Mouse (Mus musculus): ENCODE results near the gene Ppil3. TPM values are rescaled to one million over a fixed set of nuclear protein-coding genes. Genes with fewer than 3 reads are reported as not detected.

Ppil3 gene
- 56.1 and 59.9 TPM in 2 replicates for polyA plus RNA-seq (2011; ENCODE audit: insufficient read depth, insufficient read length, low read depth, missing spikeins)

- Histone ChIP-seq H3K4me3 (ENCODE audit: low read depth, low read length) (peak within 1 kb of the TSS; percentile 95), H3K9me3 (replicated peaks; ENCODE audit: control insufficient read depth, insufficient read depth, low read length, poor library complexity, severe bottlenecking) (no peaks in the 10 kb centered on the region), H3K9ac (ENCODE audit: low read depth, poor library complexity, severe bottlenecking) (peak within 1 kb of the TSS; percentile 66), H3K36me3 (ENCODE audit: control insufficient read depth, insufficient read depth, low read length, poor library complexity, severe bottlenecking) (peaks cover 7% of the 10 kb centered on the region), H3K27me3 (ENCODE audit: control insufficient read depth, insufficient read depth, low read length, poor library complexity, severe bottlenecking) (no peaks in the 10 kb centered on the region), H3K4me1 (ENCODE audit: control insufficient read depth, insufficient read depth, low read length) (no peaks in the 10 kb centered on the region), H3K27ac (ENCODE audit: insufficient read depth, low read length) (peak within 1 kb of the TSS; percentile 66; the same call in 1 of the 2 replicates)
- TF ChIP-seq CTCF (IDR thresholded peaks at IDR 0.05; ENCODE audit: low read depth, low read length), result no peak
- no peak for TF ChIP-seq EP300 (IDR thresholded peaks at IDR 0.05; ENCODE audit: insufficient read depth, low read depth, low read length)
- TF ChIP-seq POLR2A (IDR thresholded peaks at IDR 0.05; ENCODE audit: insufficient read depth, low read length), result peak; percentile 45
Observed at GRCm38 (mm10) chr1:58445143-58445722, at the start of gene Ppil3, which contains the start of gene Nif3l1. Gene Ppil3, minus strand, starts transcription at chr1:58445486. Gene Nif3l1, plus strand, starts transcription at chr1:58445151.

- Histone ChIP-seq H3K9ac (ENCODE audit: low read depth, poor library complexity, severe bottlenecking) (no peak overlapping the region), H3K4me1 (ENCODE audit: control insufficient read depth, insufficient read depth, low read length) (no peaks in the 10 kb centered on the region), H3K4me3 (ENCODE audit: low read depth, low read length) (no peak overlapping the region), H3K36me3 (ENCODE audit: control insufficient read depth, insufficient read depth, low read length, poor library complexity, severe bottlenecking) (peaks cover 45% of the 10 kb centered on the region), H3K27ac (ENCODE audit: insufficient read depth, low read length) (no peak overlapping the region), H3K9me3 (replicated peaks; ENCODE audit: control insufficient read depth, insufficient read depth, low read length, poor library complexity, severe bottlenecking) (no peaks in the 10 kb centered on the region), H3K27me3 (ENCODE audit: control insufficient read depth, insufficient read depth, low read length, poor library complexity, severe bottlenecking) (no peaks in the 10 kb centered on the region)
- no peak for TF ChIP-seq POLR2A (IDR thresholded peaks at IDR 0.05; ENCODE audit: insufficient read depth, low read length)
- TF ChIP-seq CTCF (IDR thresholded peaks at IDR 0.05; ENCODE audit: low read depth, low read length), result no peak
- TF ChIP-seq EP300 (IDR thresholded peaks at IDR 0.05; ENCODE audit: insufficient read depth, low read depth, low read length), result no peak
Observed at GRCm38 (mm10) chr1:58482647-58483046, 37.4 kb upstream of the Ppil3 start.

GRCm38 (mm10) chr1:58475662-58476061 lies 30.4 kb upstream of the Ppil3 start:
- Histone ChIP-seq H3K9me3 (replicated peaks; ENCODE audit: control insufficient read depth, insufficient read depth, low read length, poor library complexity, severe bottlenecking) (no peaks in the 10 kb centered on the region), H3K4me1 (ENCODE audit: control insufficient read depth, insufficient read depth, low read length) (no peaks in the 10 kb centered on the region), H3K4me3 (ENCODE audit: low read depth, low read length) (no peak overlapping the region), H3K36me3 (ENCODE audit: control insufficient read depth, insufficient read depth, low read length, poor library complexity, severe bottlenecking) (peaks cover 70% of the 10 kb centered on the region), H3K27me3 (ENCODE audit: control insufficient read depth, insufficient read depth, low read length, poor library complexity, severe bottlenecking) (no peaks in the 10 kb centered on the region), H3K9ac (ENCODE audit: low read depth, poor library complexity, severe bottlenecking) (no peak overlapping the region), H3K27ac (ENCODE audit: insufficient read depth, low read length) (no peak overlapping the region)
- TF ChIP-seq POLR2A (IDR thresholded peaks at IDR 0.05; ENCODE audit: insufficient read depth, low read length) (no peak), CTCF (IDR thresholded peaks at IDR 0.05; ENCODE audit: low read depth, low read length) (no peak), EP300 (IDR thresholded peaks at IDR 0.05; ENCODE audit: insufficient read depth, low read depth, low read length) (no peak)

- Histone ChIP-seq H3K4me1 (ENCODE audit: control insufficient read depth, insufficient read depth, low read length) (no peaks in the 10 kb centered on the region), H3K27me3 (ENCODE audit: control insufficient read depth, insufficient read depth, low read length, poor library complexity, severe bottlenecking) (no peaks in the 10 kb centered on the region), H3K36me3 (ENCODE audit: control insufficient read depth, insufficient read depth, low read length, poor library complexity, severe bottlenecking) (peaks cover 72% of the 10 kb centered on the region), H3K9me3 (replicated peaks; ENCODE audit: control insufficient read depth, insufficient read depth, low read length, poor library complexity, severe bottlenecking) (no peaks in the 10 kb centered on the region), H3K27ac (ENCODE audit: insufficient read depth, low read length) (no peak overlapping the region), H3K4me3 (ENCODE audit: low read depth, low read length) (no peak overlapping the region), H3K9ac (ENCODE audit: low read depth, poor library complexity, severe bottlenecking) (no peak overlapping the region)
- no peak for TF ChIP-seq EP300 (IDR thresholded peaks at IDR 0.05; ENCODE audit: insufficient read depth, low read depth, low read length)
- TF ChIP-seq POLR2A (IDR thresholded peaks at IDR 0.05; ENCODE audit: insufficient read depth, low read length), result no peak
- no peak for TF ChIP-seq CTCF (IDR thresholded peaks at IDR 0.05; ENCODE audit: low read depth, low read length)
Observed at GRCm38 (mm10) chr1:58465561-58465960, 20.3 kb upstream of the Ppil3 start.

- no peak overlapping the region for H3K9ac ChIP-seq (ENCODE audit: low read depth, poor library complexity, severe bottlenecking)
- H3K27ac ChIP-seq (ENCODE audit: insufficient read depth, low read length), result no peak overlapping the region
- no peaks in the 10 kb centered on the region for H3K9me3 ChIP-seq (replicated peaks; ENCODE audit: control insufficient read depth, insufficient read depth, low read length, poor library complexity, severe bottlenecking)
- H3K4me1 ChIP-seq (ENCODE audit: control insufficient read depth, insufficient read depth, low read length), result no peaks in the 10 kb centered on the region
- TF ChIP-seq EP300 (IDR thresholded peaks at IDR 0.05; ENCODE audit: insufficient read depth, low read depth, low read length) (no peak), CTCF (IDR thresholded peaks at IDR 0.05; ENCODE audit: low read depth, low read length) (no peak), POLR2A (IDR thresholded peaks at IDR 0.05; ENCODE audit: insufficient read depth, low read length) (no peak)
- H3K36me3 ChIP-seq (ENCODE audit: control insufficient read depth, insufficient read depth, low read length, poor library complexity, severe bottlenecking), result peaks cover 69% of the 10 kb centered on the region
- no peaks in the 10 kb centered on the region for H3K27me3 ChIP-seq (ENCODE audit: control insufficient read depth, insufficient read depth, low read length, poor library complexity, severe bottlenecking)
- H3K4me3 ChIP-seq (ENCODE audit: low read depth, low read length), result no peak overlapping the region
Observed at GRCm38 (mm10) chr1:58465042-58465441, 19.8 kb upstream of the Ppil3 start.

GRCm38 (mm10) chr1:58463935-58464334 lies 18.6 kb upstream of the Ppil3 start:
- H3K4me1 ChIP-seq (ENCODE audit: control insufficient read depth, insufficient read depth, low read length), result no peaks in the 10 kb centered on the region
- peaks cover 66% of the 10 kb centered on the region for H3K36me3 ChIP-seq (ENCODE audit: control insufficient read depth, insufficient read depth, low read length, poor library complexity, severe bottlenecking)
- no peak overlapping the region for H3K27ac ChIP-seq (ENCODE audit: insufficient read depth, low read length)
- TF ChIP-seq EP300 (IDR thresholded peaks at IDR 0.05; ENCODE audit: insufficient read depth, low read depth, low read length), result no peak
- TF ChIP-seq CTCF (IDR thresholded peaks at IDR 0.05; ENCODE audit: low read depth, low read length), result no peak
- no peak for TF ChIP-seq POLR2A (IDR thresholded peaks at IDR 0.05; ENCODE audit: insufficient read depth, low read length)
- no peaks in the 10 kb centered on the region for H3K27me3 ChIP-seq (ENCODE audit: control insufficient read depth, insufficient read depth, low read length, poor library complexity, severe bottlenecking)
- no peak overlapping the region for H3K9ac ChIP-seq (ENCODE audit: low read depth, poor library complexity, severe bottlenecking)
- no peak overlapping the region for H3K4me3 ChIP-seq (ENCODE audit: low read depth, low read length)
- H3K9me3 ChIP-seq (replicated peaks; ENCODE audit: control insufficient read depth, insufficient read depth, low read length, poor library complexity, severe bottlenecking), result no peaks in the 10 kb centered on the region

Measured in ES-Bruce4 (cell line).